Mouse (Mus musculus) CH12.LX (cell line): ENCODE data around the gene Cnr2. TPM values are rescaled to one million over a fixed set of nuclear protein-coding genes. Genes with fewer than 3 reads are reported as not detected.

Experiments
- DNase-seq: peaks from one replicate; pipeline ENCODE4 v3.0.0-alpha.2; 2013; ENCODE audit errors: extremely low read depth
- H3K27ac ChIP-seq: 2 replicates; pipeline ENCODE4 v1.5.1; 2012; ENCODE audit warnings: low read depth, mild to moderate bottlenecking, control low read depth, moderate library complexity; ENCODE audit not compliant: insufficient read depth
- H3K27me3 ChIP-seq: replicated peaks from 2 replicates; pipeline ENCODE3; 2012; ENCODE audit warnings: inconsistent platforms
- H3K36me3 ChIP-seq, 2 experiments: replicated peaks in 1 of 2; 2 replicates each; pipeline versions ENCODE3 to v1.6.1; 2012; ENCODE audit warnings: inconsistent platforms in 1 of 2, low read length in 1 of 2, mild to moderate bottlenecking in 1 of 2, mixed read lengths in 1 of 2, moderate library complexity in 1 of 2; ENCODE audit not compliant: control insufficient read depth in 1 of 2, insufficient read depth in 1 of 2
- H3K4me1 ChIP-seq, 2 experiments: 2 replicates each; pipeline ENCODE4 v1.6.1; 2012; ENCODE audit warnings: inconsistent platforms in 1 of 2, moderate library complexity in 1 of 2; ENCODE audit not compliant: insufficient read depth in 2 of 2, control insufficient read depth in 1 of 2
- H3K4me2 ChIP-seq: 2 replicates; pipeline ENCODE4 v1.6.1; 2012; ENCODE audit warnings: low read depth, mild to moderate bottlenecking, control low read depth; ENCODE audit not compliant: poor library complexity, insufficient read depth, severe bottlenecking
- H3K4me3 ChIP-seq, 3 experiments: fragments of 150-350 bp in 1 of 3; sonication (generic) in 1 of 3; replicated peaks in 1 of 3; 2 replicates each; pipeline versions ENCODE3 to v1.5.1; 2011 to 2012; ENCODE audit warnings: low read depth in 2 of 3, low read length in 2 of 3, mild to moderate bottlenecking in 2 of 3, moderate library complexity in 2 of 3, control low read depth in 1 of 3, improper control_type of control experiment in 1 of 3, inconsistent platforms in 1 of 3, mixed read lengths in 1 of 3; ENCODE audit not compliant: poor library complexity in 1 of 3
- H3K79me2 ChIP-seq: replicated peaks from 2 replicates; pipeline ENCODE4 v1.6.1; 2012; ENCODE audit warnings: mild to moderate bottlenecking, moderate library complexity; ENCODE audit not compliant: control insufficient read depth, poor library complexity, insufficient read depth, severe bottlenecking; ENCODE audit errors: extremely low read depth
- H3K9ac ChIP-seq: 2 replicates; pipeline ENCODE4 v1.6.1; 2012; ENCODE audit warnings: low read depth, mild to moderate bottlenecking, control low read depth, moderate library complexity; ENCODE audit not compliant: insufficient read depth
- H3K9me3 ChIP-seq: replicated peaks from 2 replicates; pipeline ENCODE3; 2012; ENCODE audit warnings: low read length, inconsistent platforms, mixed read lengths
- BHLHE40 ChIP-seq: IDR thresholded peaks from 2 replicates; pipeline ENCODE4 v1.6.1; 2011; ENCODE audit warnings: mild to moderate bottlenecking, low read depth, low read length, improper control_type of control experiment
- CHD1 ChIP-seq: IDR thresholded peaks from 2 replicates; pipeline ENCODE4 v1.6.1; 2012; ENCODE audit warnings: low read depth, low read length, improper control_type of control experiment, inconsistent platforms
- CTCF ChIP-seq, 2 experiments: IDR thresholded peaks in 1 of 2; conservative IDR thresholded peaks in 1 of 2; 2 replicates each; pipeline ENCODE4 v1.5.1; 2011 to 2012; ENCODE audit warnings: low read depth in 2 of 2, low read length in 2 of 2, improper control_type of control experiment in 1 of 2, inconsistent platforms in 1 of 2, mild to moderate bottlenecking in 1 of 2, moderate library complexity in 1 of 2
- ETS1 ChIP-seq: conservative IDR thresholded peaks from 2 replicates; pipeline ENCODE4 v1.6.1; 2012; ENCODE audit warnings: low read depth, mild to moderate bottlenecking, inconsistent platforms, low read length, improper control_type of control experiment, moderate library complexity
- GABPA ChIP-seq: IDR thresholded peaks from 2 replicates; pipeline ENCODE4 v1.6.1; 2012; ENCODE audit warnings: low read depth, low read length, improper control_type of control experiment, inconsistent platforms; ENCODE audit not compliant: insufficient replicate concordance
- JUND ChIP-seq: conservative IDR thresholded peaks from 2 replicates; pipeline ENCODE4 v1.6.1; 2011; ENCODE audit warnings: low read depth, low read length, improper control_type of control experiment
- MAZ ChIP-seq: IDR thresholded peaks from 2 replicates; pipeline ENCODE4 v1.6.1; 2012; ENCODE audit warnings: low read depth, mild to moderate bottlenecking, inconsistent platforms, low read length, improper control_type of control experiment, moderate library complexity
- MXI1 ChIP-seq: IDR thresholded peaks from 2 replicates; pipeline ENCODE4 v1.6.1; 2011; ENCODE audit warnings: mild to moderate bottlenecking, low read depth, low read length, improper control_type of control experiment
- POLR2AphosphoS2 ChIP-seq: IDR thresholded peaks from 2 replicates; pipeline ENCODE4 v1.6.1; 2011; ENCODE audit warnings: low read depth, low read length, improper control_type of control experiment
- RAD21 ChIP-seq: IDR thresholded peaks from 2 replicates; pipeline ENCODE4 v1.6.1; 2011; ENCODE audit warnings: low read depth, mild to moderate bottlenecking, low read length, improper control_type of control experiment, moderate library complexity
- SMC3 ChIP-seq: IDR thresholded peaks from 2 replicates; pipeline ENCODE4 v1.6.1; 2011; ENCODE audit warnings: low read depth, low read length, improper control_type of control experiment
- UBTF ChIP-seq: IDR thresholded peaks from 2 replicates; pipeline ENCODE4 v1.6.1; 2012; ENCODE audit warnings: low read depth, mild to moderate bottlenecking, inconsistent platforms, low read length, improper control_type of control experiment, moderate library complexity
- USF1 ChIP-seq: IDR thresholded peaks from 2 replicates; pipeline ENCODE4 v1.6.1; 2014; ENCODE audit warnings: low read depth, mild to moderate bottlenecking, inconsistent platforms, low read length, improper control_type of control experiment
- USF2 ChIP-seq: conservative IDR thresholded peaks from 2 replicates; pipeline ENCODE4 v1.6.1; 2011; ENCODE audit warnings: low read depth, low read length, improper control_type of control experiment
- ZC3H11A ChIP-seq: IDR thresholded peaks from 2 replicates; pipeline ENCODE4 v1.6.1; 2012; ENCODE audit warnings: low read depth, mild to moderate bottlenecking, inconsistent platforms, low read length, improper control_type of control experiment
- ZKSCAN1 ChIP-seq: IDR thresholded peaks from 2 replicates; pipeline ENCODE4 v1.6.1; 2012; ENCODE audit warnings: low read depth, inconsistent platforms, low read length, improper control_type of control experiment, borderline replicate concordance
- ZMIZ1 ChIP-seq: IDR thresholded peaks from 2 replicates; pipeline ENCODE4 v1.6.1; 2012; ENCODE audit warnings: low read depth, mild to moderate bottlenecking, inconsistent platforms, low read length, improper control_type of control experiment
- ZNF384 ChIP-seq: IDR thresholded peaks from 2 replicates; pipeline ENCODE4 v1.6.1; 2012; ENCODE audit warnings: low read depth, low read length, improper control_type of control experiment, inconsistent platforms
- dilution Hi-C: fragments of 300-500 bp; cut with MboI; formaldehyde crosslinking; loops from 2 replicates; pipeline ENCODE4 v1.14.3; 2020; ENCODE audit warnings: low sequenced_read_pairs; ENCODE audit not compliant: extremely low pct_unique_long_range_greater_than_20kb, extremely low pct_ligation_motif_present
- in situ Hi-C: fragments of 300-500 bp; cut with MboI; formaldehyde crosslinking; loops from 3 replicates; pipeline ENCODE4 v1.14.3; 2019; ENCODE audit warnings: low sequenced_read_pairs, low pct_ligation_motif_present, low pct_unique_long_range_greater_than_20kb, mixed read lengths
- polyA plus RNA-seq: library from polyadenylated mRNA; unstranded; fragments of >175 nt; gene quantifications from 2 replicates; pipeline ENCODE4 v1.2.1, GENCODE M21; 2012; ENCODE audit warnings: low read depth; ENCODE audit not compliant: insufficient read length
- total RNA-seq, 2 experiments: library from RNA; depleted of rRNA; stranded (reverse); fragments of 300-350 nt in 1 of 2; fragments of >200 nt in 1 of 2; gene quantifications; 2 replicates each; pipeline ENCODE4 v1.2.3; 2012 to 2014

The Cnr2 gene
- total and polyA plus RNA-seq, 3 experiments, result 5.6 to 13.8 (median 10.6) TPM

DNA sequence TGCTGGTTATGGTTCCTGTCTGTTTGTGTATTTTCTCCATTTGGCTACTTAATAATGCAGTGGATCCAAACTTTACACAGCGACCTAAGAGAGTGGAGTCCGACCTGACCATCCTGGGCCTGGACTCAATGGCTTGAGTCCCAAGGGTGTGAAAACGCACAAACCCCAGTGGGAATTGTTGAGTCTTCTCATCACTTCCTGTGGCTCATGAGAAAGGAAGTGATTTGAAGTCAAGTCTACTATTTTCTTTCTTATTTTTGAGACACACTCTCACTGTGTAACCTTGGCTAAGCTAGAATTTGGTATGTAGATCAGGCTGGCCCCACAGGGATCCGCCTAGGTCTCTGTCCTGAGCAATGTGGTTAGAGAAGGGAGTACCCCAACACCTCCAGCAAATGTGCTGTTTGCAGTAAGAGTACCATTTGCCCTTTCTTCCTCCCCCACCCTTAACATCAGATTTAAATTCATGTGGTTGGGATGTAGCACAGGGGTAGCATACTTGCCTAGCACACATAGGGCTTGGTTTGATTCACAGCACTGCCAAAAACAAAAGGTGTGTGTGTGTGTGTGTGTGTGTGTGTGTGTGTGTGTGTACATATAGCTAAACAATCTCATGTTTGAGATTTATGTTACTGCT, 7.5 kb downstream of the Cnr2 start (continued):
- peak; percentile 60; the same call in 1 of the 2 replicates for TF ChIP-seq ETS1
- TF ChIP-seq CTCF (conservative IDR thresholded peaks at IDR 0.05 in 1 of 2, IDR thresholded peaks at IDR 0.05 in 1 of 2; ENCODE audit: low read depth in 2 of 2, low read length in 2 of 2), result no peak
- no peak for TF ChIP-seq MXI1
- TF ChIP-seq SMC3, result peak; percentile 14

DNA sequence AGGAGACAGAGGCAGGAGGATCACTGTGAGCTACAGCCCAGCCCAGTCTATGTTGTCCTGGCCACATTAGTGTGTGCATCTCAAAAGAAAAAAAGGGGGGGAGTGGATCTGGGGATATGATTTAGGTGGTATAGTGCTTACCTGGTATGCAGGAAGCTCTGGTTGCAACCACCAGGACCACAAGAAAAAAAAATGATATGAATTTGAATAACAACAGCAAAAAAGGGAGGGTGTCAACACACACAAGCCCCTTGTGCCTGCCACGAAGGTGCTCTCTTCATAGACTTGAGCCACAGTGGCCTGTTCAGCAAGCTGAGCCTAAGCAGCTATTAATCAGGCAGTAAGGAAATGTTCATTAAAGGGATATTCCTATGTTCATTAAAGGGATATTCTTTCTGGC, 9.6 kb downstream of the Cnr2 start:
- Histone ChIP-seq H3K27ac (no peak overlapping the region), H3K9me3 (peaks cover 23% of the 10 kb centered on the region), H3K4me1 (peaks cover 20 to 56% of the 10 kb centered on the region in 2 experiments), H3K27me3 (no peaks in the 10 kb centered on the region), H3K9ac (no peak overlapping the region), H3K4me3 (no peak overlapping the region), H3K79me2 (no peaks in the 10 kb centered on the region), H3K4me2 (no peak overlapping the region), H3K36me3 (peaks cover 4 to 49% of the 10 kb centered on the region in 2 experiments)
- no peak for DNase-seq
- dilution Hi-C loops (no loop called here), in situ Hi-C loops (no loop called here)
- TF ChIP-seq MAZ (no peak), ZNF384 (no peak)

DNA sequence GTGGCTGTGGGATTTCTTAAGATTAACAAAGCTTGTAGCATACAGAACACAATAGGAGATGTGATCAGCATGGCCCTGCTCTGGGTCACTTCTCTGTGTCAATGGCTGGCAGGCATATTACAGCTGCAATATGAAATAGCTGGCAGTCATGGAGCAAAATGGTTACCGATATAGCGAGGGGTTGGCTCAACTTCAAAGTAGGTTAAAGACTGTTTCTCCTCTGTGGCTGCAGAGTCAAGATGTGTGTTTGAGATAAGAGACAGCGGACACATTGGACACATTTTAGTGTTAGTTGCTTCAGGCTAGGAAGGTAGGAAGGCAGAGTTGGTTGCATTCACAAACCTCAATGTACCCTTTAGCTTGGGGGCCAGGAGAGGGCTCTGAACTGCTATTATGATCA, 11.4 kb downstream of the Cnr2 start:
- Histone ChIP-seq H3K36me3 (peaks cover 4 to 49% of the 10 kb centered on the region in 2 experiments), H3K4me2 (no peak overlapping the region), H3K79me2 (no peaks in the 10 kb centered on the region), H3K27ac (no peak overlapping the region), H3K4me1 (peaks cover 27 to 57% of the 10 kb centered on the region in 2 experiments), H3K9ac (no peak overlapping the region), H3K27me3 (no peaks in the 10 kb centered on the region), H3K9me3 (peaks cover 23% of the 10 kb centered on the region), H3K4me3 (no peak overlapping the region)
- TF ChIP-seq ZMIZ1 (no peak), BHLHE40 (no peak), ZKSCAN1 (no peak), MXI1 (no peak), USF2 (no peak), RAD21 (no peak), GABPA (no peak), USF1 (no peak), JUND (no peak), CHD1 (no peak), POLR2AphosphoS2 (no peak), ZC3H11A (no peak), UBTF (no peak)
- no peak for DNase-seq
- in situ Hi-C loops, result no loop called here
- dilution Hi-C loops, result no loop called here
